Mouse (Mus musculus) mammary gland, adult 2 months (tissue): Measurements from ENCODE around the gene Wdr13. TPM values are rescaled to one million over a fixed set of nuclear protein-coding genes. Genes with fewer than 3 reads are reported as not detected.

ENCODE experiments used
- polyA plus RNA-seq: library from polyadenylated mRNA; depleted of rRNA; stranded (reverse); fragments of >200 nt; gene quantifications from 2 replicates; pipeline ENCODE4 v1.2.3, GENCODE M21; 2012; ENCODE audit warnings: low replicate concordance; rRNA removed

The Wdr13 gene
- 84.1 and 145 TPM in 2 replicates for polyA plus RNA-seq

DNA sequence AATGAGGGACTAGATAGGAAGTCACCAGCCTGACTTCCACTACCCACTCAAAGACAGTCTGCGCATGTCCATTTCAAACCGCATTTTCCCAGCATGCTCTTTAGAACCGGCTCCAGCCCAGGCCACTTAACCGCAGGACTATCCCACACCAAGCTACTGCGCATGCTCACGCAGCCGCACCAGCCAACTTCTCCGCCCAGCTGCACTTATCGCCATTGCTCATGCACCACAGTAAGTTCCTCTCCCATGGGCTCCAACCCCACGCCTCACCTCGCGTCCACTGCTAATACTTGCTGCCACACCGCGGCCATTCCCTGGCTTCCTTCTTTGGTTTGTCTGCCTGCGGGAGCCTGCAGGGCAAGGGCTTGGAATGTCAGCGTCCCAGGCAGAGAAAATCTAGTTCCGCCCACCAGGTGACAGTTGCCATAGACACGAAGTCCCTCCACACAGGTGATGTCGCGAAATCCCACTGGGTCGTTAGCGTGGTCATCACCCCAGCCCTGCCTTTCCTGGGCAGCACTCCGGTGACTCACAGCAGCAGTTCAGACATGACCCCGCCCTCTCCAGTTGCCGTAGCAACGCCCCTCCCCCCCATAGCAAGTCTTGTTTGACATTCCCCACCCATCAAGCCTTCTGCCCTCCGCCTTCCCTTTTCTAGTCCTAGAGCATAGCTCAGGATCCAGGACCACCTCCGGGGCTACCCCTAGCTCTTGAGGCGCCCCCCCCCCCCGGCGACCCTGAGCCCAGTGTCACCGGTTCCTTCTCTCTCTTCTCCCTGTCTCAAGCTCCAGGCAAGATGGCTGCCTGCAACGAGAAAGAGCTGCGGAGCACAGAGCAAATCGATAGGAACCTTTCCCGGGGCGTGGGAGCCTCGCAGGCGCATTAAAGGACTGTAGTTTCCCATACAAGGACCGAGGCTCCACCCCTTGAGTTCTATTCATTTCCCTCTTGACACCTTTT is at the start of gene Wdr13:
Wdr13 (minus strand) TSS at position 876 of the 960 bp plus-strand sequence.

DNA sequence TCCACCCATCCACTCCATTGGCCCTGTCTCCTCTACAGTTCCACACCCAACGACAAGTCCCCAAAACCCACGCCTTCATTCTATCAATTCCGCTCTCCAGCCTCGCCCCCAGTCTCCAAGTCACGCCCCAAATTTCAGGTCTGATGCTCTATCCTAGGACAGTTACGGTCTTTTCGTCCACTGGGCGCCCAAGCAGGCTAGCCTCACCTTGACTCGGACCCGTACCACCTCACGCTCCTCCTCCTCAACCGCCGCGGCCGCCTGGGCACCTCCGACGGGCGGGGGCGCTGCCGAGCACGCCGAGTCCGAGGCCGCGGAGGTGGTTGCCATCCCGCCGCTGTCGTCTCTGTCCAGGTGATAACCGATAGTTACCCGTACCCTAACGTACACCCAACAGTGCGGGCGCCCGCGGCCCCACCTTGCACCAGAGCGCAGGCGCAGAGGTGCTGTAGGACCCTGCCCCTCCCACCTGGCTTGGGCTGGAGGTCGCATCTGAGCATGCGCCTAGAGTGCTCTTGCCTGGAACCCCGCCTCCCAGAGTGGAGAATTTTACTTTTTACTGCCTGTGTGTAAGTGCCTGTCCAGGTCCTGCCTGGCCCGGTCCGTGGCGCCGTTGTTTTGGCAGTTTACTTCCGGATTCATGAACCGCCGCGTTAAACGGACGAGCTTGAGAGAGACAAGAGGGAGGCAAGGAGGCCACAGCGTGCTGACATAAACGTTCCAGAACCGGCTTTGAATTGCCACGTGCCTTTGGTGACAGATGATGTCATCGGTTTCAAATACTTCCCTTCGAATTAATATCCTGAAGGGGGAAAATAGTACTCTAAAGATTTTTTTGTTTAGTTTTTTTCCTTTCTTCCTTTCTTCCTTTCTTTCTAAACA is 43.1 kb upstream of the Wdr13 start, which contains the start of gene Tbc1d25:
Tbc1d25 (minus strand) TSS at position 678 of the 882 bp plus-strand sequence.

DNA sequence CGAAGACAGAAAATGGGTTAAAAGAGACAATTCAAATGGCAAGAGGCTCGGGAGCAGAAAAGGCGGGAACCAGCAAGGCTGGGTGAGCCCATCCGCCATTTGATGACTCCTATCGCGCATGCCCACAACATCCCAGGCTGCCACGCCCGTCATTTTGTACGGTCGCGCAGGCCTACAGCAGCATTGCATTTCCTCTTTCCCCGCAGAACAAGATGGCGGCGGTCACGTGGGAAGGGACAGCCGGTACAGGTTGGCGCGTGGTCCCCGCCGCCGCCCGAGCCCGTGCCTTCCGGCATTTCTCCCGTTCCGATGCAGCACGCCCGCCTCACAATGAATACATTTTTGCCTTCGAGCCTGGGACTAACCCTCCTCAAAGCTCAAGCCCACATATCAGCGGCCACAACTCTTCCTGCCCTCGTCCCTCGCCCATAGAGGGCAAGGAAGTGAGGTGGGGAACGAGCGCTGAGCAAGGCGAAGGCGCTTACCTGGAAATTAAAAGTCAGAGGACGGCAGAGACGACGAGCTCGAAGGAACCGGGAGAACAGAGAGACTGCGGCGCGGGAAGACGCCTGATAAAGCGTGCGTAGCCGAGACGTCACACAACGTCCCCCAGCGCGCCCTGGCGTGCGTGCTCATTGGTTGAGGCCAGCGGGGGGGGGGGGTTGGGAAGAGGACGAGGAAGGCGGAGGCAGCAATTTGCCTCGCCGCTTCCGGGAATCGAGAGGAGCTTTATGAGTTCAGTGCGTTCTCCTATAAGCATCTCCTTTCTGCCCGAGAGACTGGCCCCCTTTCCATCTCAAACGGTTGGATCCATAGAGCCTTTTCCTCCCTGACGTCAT is 12.7 kb upstream of the Wdr13 start, which contains the start of gene Rbm3:
Rbm3 (minus strand) TSS at position 728 of the 839 bp plus-strand sequence.

DNA sequence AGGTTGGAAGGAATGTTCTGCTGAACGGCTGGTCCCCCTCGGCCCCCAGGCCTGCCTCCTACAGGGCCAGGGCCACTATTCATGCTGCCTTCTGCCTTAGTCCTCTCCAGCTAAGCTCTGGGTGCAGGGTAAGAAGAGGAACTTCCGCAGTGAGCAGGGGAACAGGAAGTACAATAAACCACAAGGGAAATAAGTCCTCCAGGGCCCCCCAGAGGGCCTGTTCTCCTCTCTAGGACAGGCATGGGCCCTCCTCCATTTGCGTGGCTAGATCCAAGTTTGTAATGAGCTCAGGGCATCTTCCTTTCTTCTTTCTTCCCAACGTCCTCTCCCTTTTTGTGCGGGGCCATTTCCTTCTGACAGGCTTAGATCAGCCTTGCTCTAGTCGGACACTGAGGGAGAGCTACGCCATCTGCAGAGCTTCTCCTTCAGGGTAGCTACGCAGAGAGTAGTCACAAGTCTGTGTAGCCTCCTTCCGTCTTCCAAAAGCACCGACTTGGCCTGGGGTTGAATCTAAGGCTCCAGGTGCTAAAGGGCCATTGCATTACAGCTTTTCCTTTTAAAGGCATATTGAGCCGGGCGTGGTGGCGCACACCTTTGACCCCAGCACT is 42.2 kb downstream of the Wdr13 start, which contains the start of gene Was:
Was (minus strand) TSS at position 153 of the 608 bp plus-strand sequence.

DNA sequence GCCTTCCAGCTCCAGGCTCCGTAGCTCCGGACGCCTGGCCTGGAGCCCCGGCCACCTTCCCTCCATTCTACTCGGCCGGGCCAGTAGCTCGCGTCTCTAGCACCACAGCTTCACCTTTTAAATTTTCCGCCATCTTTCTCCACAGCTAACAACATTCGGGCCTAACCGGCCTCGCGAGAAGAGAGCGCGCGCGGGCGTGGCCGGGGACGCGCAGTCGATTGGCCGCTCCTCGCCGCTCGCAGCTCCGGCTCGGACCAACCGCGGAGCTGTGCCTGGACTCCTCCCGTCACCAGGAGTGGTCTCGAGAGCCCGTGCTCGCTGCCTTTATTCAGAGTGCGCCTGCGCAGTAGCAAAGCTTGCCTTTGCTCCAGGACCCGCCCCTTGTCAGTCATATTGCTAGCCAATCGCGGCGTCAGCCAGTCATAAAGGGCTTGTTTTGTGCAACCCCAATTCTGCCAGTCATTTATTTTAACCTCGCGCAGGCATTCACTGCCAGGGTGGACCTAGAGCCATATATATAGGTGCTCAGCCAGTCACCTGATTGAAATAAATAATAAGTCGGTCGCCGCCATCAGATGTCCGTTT is 58.2 kb downstream of the Wdr13 start, which contains the start of gene Suv39h1:
Suv39h1 (minus strand) TSS at position 331 of the 585 bp plus-strand sequence.

Other genes starting within 250 kb of the Wdr13 start
- 70.2 and 98.2 TPM in 2 replicates for gene Slc35a2, start 248.9 kb downstream of the Wdr13 start, polyA plus RNA-seq
- gene Pqbp1, start 233.6 kb downstream of the Wdr13 start, polyA plus RNA-seq, result 60.2 and 64.8 TPM in 2 replicates
- 45.2 and 48.8 TPM in 2 replicates for gene Timm17b, start 233.5 kb downstream of the Wdr13 start, polyA plus RNA-seq
- not detected in 2 replicates for gene Gm10491, start 225.1 kb downstream of the Wdr13 start, polyA plus RNA-seq
- not detected in 2 replicates for gene Gm10490, start 223.3 kb downstream of the Wdr13 start, polyA plus RNA-seq
- 0.12 TPM in 1 of 2 replicates, not detected in the other for gene Pcsk1n, start 213.1 kb downstream of the Wdr13 start, polyA plus RNA-seq
- gene Eras, start 204.3 kb downstream of the Wdr13 start, polyA plus RNA-seq, result not detected in 2 replicates
- gene Hdac6, start 185.0 kb downstream of the Wdr13 start, polyA plus RNA-seq, result 28.6 and 37.1 TPM in 2 replicates
- 1.9 TPM in 2 replicates for gene Gata1, start 154.8 kb downstream of the Wdr13 start, polyA plus RNA-seq
- gene Glod5, start 114.4 kb downstream of the Wdr13 start, polyA plus RNA-seq, result not detected in 2 replicates
- gene Suv39h1, start 58.1 kb downstream of the Wdr13 start, polyA plus RNA-seq, result 10.0 and 14.5 TPM in 2 replicates
- 17.7 and 40.1 TPM in 2 replicates for gene Was, start 42.4 kb downstream of the Wdr13 start, polyA plus RNA-seq
- gene Rbm3, start 13.0 kb upstream of the Wdr13 start, polyA plus RNA-seq, result 59.0 and 77.2 TPM in 2 replicates
- gene Tbc1d25, start 43.3 kb upstream of the Wdr13 start, polyA plus RNA-seq, result 17.8 and 27.4 TPM in 2 replicates
- gene Ebp, start 60.6 kb upstream of the Wdr13 start, polyA plus RNA-seq, result 101 and 104 TPM in 2 replicates
- 39.5 and 42.5 TPM in 2 replicates for gene Porcn, start 73.6 kb upstream of the Wdr13 start, polyA plus RNA-seq
- gene Ftsj1, start 119.5 kb upstream of the Wdr13 start, polyA plus RNA-seq, result 28.8 and 40.2 TPM in 2 replicates
- gene Slc38a5, start 138.2 kb upstream of the Wdr13 start, polyA plus RNA-seq, result 0.11 and 0.23 TPM in 2 replicates
- gene Ssxb10, start 194.5 kb upstream of the Wdr13 start, polyA plus RNA-seq, result not detected in 2 replicates
- not detected in 2 replicates for gene Ssxb9, start 234.1 kb upstream of the Wdr13 start, polyA plus RNA-seq